Mouse (Mus musculus) erythroblast, embryonic 14.5 days (primary cell): ENCODE measurements around the gene Entpd1. TPM values are rescaled to one million over a fixed set of nuclear protein-coding genes. Genes with fewer than 3 reads are reported as not detected.

Experiments
- H3K27me3 ChIP-seq: 2 replicates; pipeline ENCODE4 v1.6.1; 2012; ENCODE audit warnings: inconsistent platforms; ENCODE audit not compliant: control insufficient read depth
- H3K36me3 ChIP-seq: 2 replicates; pipeline ENCODE4 v1.6.1; 2012; ENCODE audit warnings: mild to moderate bottlenecking, inconsistent platforms; ENCODE audit not compliant: control insufficient read depth
- H3K4me1 ChIP-seq: 2 replicates; pipeline ENCODE4 v1.6.1; 2012; ENCODE audit warnings: inconsistent platforms; ENCODE audit not compliant: control insufficient read depth
- H3K4me3 ChIP-seq: replicated peaks from 2 replicates; pipeline ENCODE3; 2012; ENCODE audit warnings: moderate library complexity, mild to moderate bottlenecking, inconsistent platforms
- H3K9me3 ChIP-seq: 2 replicates; pipeline ENCODE4 v1.6.1; 2012; ENCODE audit warnings: low read length, inconsistent platforms, mixed read lengths; ENCODE audit not compliant: control insufficient read depth
- GATA1 ChIP-seq: IDR thresholded peaks from 2 replicates; pipeline ENCODE4 v1.6.1; 2012; ENCODE audit warnings: low read length, inconsistent platforms, mixed read lengths
- TAL1 ChIP-seq: IDR thresholded peaks from 3 replicates; pipeline ENCODE4 v1.6.1; 2012; ENCODE audit warnings: low read length, inconsistent platforms, mixed read lengths
- polyA plus RNA-seq: library from polyadenylated mRNA; stranded (reverse); fragments of >175 nt; gene quantifications from 2 replicates; pipeline ENCODE4 v1.2.3, GENCODE M21; 2012

Gene Entpd1
- polyA plus RNA-seq, 1 experiment, result 0.05 TPM

DNA sequence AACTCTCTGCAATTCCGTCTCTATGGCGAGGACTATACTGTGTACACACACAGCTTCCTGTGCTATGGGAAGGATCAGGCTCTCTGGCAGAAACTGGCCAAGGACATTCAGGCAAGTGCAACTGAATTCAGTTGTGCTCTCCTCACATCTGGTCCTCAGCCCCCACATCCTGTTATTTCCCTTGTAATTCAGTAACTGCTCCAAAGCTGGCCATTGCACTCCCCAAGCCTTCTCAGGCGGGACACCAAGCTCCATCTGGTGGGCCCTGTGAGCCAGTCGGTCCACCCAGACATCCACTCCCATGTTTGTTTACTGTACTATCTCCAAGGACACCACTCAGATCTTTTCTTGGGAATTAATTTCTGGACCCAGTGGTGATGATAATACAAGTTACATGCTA lies 114.0 kb downstream of the Entpd1 start:
- no peaks in the 10 kb centered on the region for H3K9me3 ChIP-seq
- H3K36me3 ChIP-seq, result no peaks in the 10 kb centered on the region
- TF ChIP-seq TAL1 (no peak), GATA1 (no peak)
- no peaks in the 10 kb centered on the region for H3K27me3 ChIP-seq
- no peak overlapping the region for H3K4me3 ChIP-seq
- H3K4me1 ChIP-seq, result no peaks in the 10 kb centered on the region

DNA sequence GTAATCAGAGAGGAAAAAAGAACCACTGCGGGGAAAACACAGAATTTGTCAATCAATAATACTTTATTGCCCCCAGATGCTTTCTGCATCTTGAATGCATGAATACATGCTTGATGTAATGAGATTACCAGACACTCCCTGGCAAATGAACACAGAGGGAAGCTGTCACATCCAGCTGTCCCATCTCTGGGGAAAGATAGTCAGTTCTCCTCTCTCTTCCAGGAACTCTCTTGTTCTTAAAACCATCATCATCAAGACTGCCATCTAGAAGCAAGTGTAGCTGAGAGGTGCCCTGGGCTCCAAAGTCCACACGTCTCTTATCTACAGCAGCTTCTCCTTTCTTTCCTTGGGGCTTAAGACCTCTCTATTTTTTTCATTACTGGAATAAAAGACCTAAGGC lies 114.4 kb downstream of the Entpd1 start:
- Histone ChIP-seq H3K36me3 (no peaks in the 10 kb centered on the region), H3K4me1 (no peaks in the 10 kb centered on the region), H3K27me3 (no peaks in the 10 kb centered on the region), H3K9me3 (no peaks in the 10 kb centered on the region), H3K4me3 (no peak overlapping the region)
- TF ChIP-seq TAL1 (no peak), GATA1 (no peak)

DNA sequence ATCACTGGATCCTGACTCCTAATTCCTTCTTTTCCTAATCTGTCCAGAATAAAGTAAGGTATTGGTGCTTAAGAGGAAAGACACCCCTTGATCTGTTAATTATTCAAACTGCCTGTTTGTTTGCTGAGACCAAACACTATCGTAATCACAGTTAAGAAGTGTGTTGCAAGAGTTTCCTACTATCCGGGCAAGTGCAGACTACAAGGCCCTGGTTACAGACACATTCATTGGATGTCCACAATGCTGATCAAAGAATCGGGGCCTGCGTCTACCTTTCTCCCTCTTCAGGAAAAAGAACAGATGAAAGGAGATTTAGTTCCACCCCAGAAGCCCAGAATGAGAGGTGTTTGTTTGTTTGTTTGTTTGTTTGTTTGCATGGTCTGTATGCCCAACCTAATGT lies 116.0 kb downstream of the Entpd1 start:
- no peak for TF ChIP-seq TAL1
- Histone ChIP-seq H3K4me1 (no peaks in the 10 kb centered on the region), H3K36me3 (no peaks in the 10 kb centered on the region), H3K27me3 (no peaks in the 10 kb centered on the region), H3K4me3 (no peak overlapping the region), H3K9me3 (no peaks in the 10 kb centered on the region)

DNA sequence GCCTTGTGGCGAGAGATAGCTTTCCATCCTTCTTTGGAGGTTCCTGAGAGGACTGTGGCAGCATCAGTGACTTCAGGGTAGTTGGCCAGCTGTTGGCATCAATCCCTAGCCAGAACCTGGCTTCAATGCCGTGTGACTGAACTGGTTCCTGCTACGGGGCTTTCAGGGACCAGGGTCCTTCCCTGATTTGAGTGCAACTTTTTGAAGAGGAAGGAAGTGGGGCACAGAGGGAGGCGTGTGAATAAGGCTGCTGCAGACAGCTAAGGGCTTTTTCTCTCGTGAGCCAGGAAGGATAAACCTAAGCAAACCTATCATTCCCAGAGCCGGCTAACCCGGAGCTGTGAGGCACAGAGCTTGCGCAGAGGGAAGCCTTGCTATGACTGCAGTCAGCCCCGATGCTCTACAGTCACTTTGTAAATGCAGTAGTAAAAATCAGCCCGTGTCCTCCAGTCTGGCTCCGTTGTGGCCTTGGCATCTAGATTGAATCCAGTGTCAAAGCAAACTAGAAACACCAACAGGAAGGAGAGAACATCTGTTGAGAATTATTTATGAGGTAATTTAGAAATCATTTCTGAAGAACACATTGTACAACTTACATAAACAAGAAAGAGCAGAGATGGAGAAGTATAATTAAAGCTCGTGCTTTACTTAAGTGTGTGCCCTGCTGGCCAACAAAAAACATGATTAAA lies 116.7 kb downstream of the Entpd1 start:
- no peaks in the 10 kb centered on the region for H3K4me1 ChIP-seq

DNA sequence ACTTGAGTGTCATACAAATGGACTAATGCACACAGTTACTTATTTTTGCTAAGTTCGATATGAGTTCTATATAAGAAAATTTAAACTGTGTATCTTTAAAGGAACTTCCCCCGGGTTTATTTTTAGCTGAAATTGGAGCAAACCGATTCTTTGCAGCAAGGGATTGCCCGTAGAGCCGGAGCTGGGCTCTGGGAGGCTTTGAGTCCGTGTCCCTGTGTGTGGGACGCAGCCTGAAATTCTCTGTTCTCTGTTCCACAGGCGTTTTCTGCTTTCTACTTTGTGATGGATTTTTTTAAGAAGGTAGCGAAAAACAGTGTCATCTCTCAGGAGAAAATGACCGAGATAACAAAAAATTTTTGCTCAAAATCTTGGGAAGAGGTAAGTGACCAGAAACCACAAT lies 121.2 kb downstream of the Entpd1 start:
- TF ChIP-seq TAL1 (no peak), GATA1 (no peak)
- H3K9me3 ChIP-seq, result no peaks in the 10 kb centered on the region
- H3K36me3 ChIP-seq, result no peaks in the 10 kb centered on the region
- no peak overlapping the region for H3K4me3 ChIP-seq
- H3K4me1 ChIP-seq, result no peaks in the 10 kb centered on the region
- no peaks in the 10 kb centered on the region for H3K27me3 ChIP-seq

More for the DNA sequence above, 116.7 kb downstream of the Entpd1 start:
- no peak for TF ChIP-seq GATA1
- TF ChIP-seq TAL1, result no peak
- Histone ChIP-seq H3K9me3 (no peaks in the 10 kb centered on the region), H3K4me3 (no peak overlapping the region), H3K36me3 (no peaks in the 10 kb centered on the region), H3K27me3 (no peaks in the 10 kb centered on the region)

DNA sequence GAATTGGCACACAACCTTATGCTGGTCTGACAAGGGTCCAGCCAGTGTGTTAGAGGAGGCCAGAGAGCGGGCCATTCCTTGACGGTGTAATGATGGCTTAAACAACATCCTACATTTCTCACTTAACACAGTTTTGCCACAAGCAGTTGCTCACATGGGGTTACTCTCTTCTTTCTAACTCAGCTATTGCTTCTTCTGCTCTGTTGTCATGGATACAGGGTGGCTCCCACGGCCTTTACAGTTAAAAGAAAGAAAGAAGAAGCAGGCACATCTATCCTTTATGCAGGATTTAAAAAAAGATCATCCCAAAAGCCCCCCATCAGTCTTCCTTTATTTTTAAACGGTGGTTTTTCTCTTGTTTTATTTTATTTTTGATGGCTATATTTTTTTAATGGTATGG lies 121.7 kb downstream of the Entpd1 start:
- Histone ChIP-seq H3K4me3 (no peak overlapping the region), H3K36me3 (no peaks in the 10 kb centered on the region), H3K27me3 (no peaks in the 10 kb centered on the region), H3K4me1 (no peaks in the 10 kb centered on the region), H3K9me3 (no peaks in the 10 kb centered on the region)
- TF ChIP-seq GATA1 (no peak), TAL1 (no peak)

DNA sequence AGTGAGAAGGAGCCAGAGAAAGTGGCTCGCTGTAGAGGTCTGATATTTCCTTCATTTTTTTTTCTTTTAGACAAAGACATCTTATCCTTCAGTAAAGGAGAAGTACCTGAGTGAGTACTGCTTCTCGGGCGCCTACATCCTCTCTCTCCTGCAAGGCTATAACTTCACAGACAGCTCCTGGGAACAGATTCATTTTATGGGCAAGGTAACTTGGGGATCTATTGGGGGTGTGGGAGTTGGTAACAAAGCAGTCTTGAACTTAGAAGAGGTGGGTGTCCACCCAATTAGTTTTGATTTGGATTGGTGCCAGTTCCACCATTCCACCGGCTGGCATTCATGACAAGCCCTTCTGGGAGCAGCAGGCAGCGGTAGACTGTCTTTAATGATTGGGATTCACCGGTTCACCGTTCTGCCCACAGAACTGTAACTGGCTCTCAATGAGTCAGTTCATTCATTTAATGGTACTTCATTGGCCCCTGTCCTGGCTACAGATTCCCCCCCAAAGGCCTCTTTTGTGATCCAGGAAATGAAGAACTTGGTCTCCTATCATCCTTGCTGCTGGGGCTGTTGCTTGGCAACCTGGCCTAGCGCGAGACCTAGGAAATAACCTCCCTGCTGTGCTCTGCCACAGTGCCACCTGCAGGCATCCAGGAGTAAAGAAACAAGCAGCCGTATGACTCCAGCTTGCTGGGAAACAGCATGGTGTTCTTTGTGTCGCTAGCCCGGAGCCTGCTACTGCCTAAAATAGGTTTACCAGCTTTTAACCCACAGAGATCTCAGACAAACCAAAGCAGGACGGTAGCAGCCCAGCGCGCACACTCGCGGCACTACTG lies 124.7 kb downstream of the Entpd1 start:
- no peak overlapping the region for H3K4me3 ChIP-seq
- H3K4me1 ChIP-seq, result no peaks in the 10 kb centered on the region
- no peaks in the 10 kb centered on the region for H3K36me3 ChIP-seq
- no peaks in the 10 kb centered on the region for H3K9me3 ChIP-seq
- TF ChIP-seq GATA1 (no peak), TAL1 (no peak)
- no peaks in the 10 kb centered on the region for H3K27me3 ChIP-seq

DNA sequence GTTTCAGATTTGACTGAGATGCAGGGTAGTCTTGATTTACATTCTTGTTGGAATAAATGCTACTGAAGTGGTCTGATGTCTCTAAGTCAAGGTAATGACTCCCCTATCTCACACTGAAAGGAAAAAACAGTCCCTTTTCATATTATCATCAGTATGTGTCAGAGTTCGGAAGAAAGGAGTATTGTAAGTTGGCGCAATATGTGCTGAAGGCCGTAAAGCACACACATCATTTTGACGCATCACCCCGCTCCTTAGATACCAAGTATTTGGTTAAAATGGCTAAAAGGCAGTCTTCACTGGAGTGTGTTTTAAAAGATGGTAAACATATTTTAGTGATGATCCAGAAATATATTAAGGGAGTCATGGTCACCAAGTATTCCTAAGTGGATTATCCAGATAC lies 125.4 kb downstream of the Entpd1 start:
- Histone ChIP-seq H3K4me1 (no peaks in the 10 kb centered on the region), H3K9me3 (no peaks in the 10 kb centered on the region), H3K27me3 (no peaks in the 10 kb centered on the region), H3K36me3 (no peaks in the 10 kb centered on the region), H3K4me3 (no peak overlapping the region)
- TF ChIP-seq GATA1, result no peak
- TF ChIP-seq TAL1, result no peak

DNA sequence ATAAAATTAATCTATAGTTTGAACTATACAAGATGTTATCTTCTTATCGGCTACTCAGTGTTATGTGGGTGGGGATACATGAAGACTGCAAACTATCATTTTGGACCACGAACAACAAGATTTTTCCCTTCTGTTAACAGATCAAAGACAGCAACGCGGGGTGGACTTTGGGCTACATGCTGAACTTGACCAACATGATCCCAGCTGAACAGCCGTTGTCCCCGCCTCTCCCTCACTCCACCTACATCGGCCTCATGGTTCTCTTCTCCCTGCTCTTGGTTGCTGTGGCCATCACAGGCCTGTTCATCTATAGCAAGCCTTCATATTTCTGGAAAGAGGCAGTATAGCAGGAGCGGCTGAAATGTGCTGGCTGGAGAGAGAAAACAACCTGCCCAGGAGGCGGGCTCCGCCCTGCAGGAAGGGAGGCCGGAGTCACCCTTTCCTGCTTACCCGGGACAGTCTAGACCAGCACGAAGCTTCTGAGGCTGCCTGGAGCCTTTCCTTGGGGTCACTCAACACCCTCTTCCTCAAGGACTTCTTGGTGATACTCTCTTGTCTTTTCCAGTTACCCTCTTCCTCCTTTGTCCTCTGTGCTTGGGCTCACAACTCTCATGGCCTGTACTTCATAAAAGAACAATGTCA lies 126.6 kb downstream of the Entpd1 start:
- no peak for TF ChIP-seq TAL1
- TF ChIP-seq GATA1, result no peak
- Histone ChIP-seq H3K36me3 (no peaks in the 10 kb centered on the region), H3K9me3 (no peaks in the 10 kb centered on the region), H3K27me3 (no peaks in the 10 kb centered on the region), H3K4me3 (no peak overlapping the region), H3K4me1 (no peaks in the 10 kb centered on the region)
